ENCODE assay signal across 15 mouse cellular contexts in the genomic region with DNA sequence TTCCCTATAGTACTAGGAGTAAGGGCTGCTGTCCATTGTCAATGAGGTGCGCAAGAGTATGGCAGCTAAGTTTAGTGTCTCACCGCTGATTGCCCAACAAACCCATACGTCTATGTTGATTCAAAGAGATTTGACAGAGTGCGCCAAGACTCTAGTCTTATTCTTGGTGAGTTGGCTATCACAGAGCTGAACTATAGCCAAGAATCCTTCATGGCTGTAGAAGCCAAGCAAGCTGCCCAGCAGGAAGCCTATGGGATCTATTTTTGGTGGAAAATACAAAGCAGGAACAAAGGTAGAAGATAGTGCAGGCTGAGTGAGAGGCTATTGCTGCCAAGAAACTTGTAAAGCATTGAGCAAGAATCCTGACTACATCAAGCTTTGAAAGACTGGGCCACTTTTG.
DNase-seq lines count a peak whose midpoint lies in the region; ATAC-seq lines count a peak whose summit lies in the region.
"Had no signal": no experiment of that assay in that cellular context is flagged by ENCODE, and none has a peak within 500 bp of the region (broad histone marks: within the 10 kb centered on the region; RNA-seq: fewer than 3 reads in every experiment).

No protein-coding gene starts in this region.

- no peak for DNase-seq in cerebellum, postnatal 4 days (ENCODE audit: low spot score in 2 of 2)
- DNase-seq in left cerebral cortex, postnatal 4 days, result peak; percentile 6
- no peak for DNase-seq in left cerebral cortex, postnatal 36 days (ENCODE audit: low spot score in 2 of 2)
- DNase-seq in cerebellum, postnatal 10 days, result peak; percentile 51 to 63
- DNase-seq in adrenal gland, adult 2 months, result no peak
- no peak for DNase-seq in urinary bladder, postnatal 14 days (ENCODE audit: low spot score)
- DNase-seq: adrenal gland, postnatal 14 days; gastrocnemius, postnatal 36 days; kidney, adult 8-10 months; kidney, postnatal 14 days; right cerebral cortex, postnatal 25 days had no signal

- ATAC-seq in cerebellum, adult (ENCODE audit: insufficient number of reproducible peaks, low FRiP score, low TSS enrichment), result peak; percentile 82
- no peak for ATAC-seq in megakaryocyte-erythroid progenitor cell, adult 5-6 weeks (replicated peaks; ENCODE audit: low FRiP score, low TSS enrichment, poor library complexity, severe bottlenecking)
- ATAC-seq: hindbrain, embryonic 16.5 days; intestine, embryonic 15.5 days had no signal

- intact Hi-C loops in left cerebral cortex, postnatal 4 days (cut with DNase I), result no loop called here
- intact Hi-C loops in left cerebral cortex, postnatal 36 days (cut with DNase I), result no loop called here

Comparison
In these comparisons a context has a peak if more than half of its experiments do, and no peak if none do; other contexts are left out.
1. DNase-seq: peak in left cerebral cortex, postnatal 4 days (single experiment) and cerebellum, postnatal 10 days (2 of 2); none in cerebellum, postnatal 4 days (0 of 2), left cerebral cortex, postnatal 36 days (0 of 2), adrenal gland, adult 2 months (single experiment) and urinary bladder, postnatal 14 days (single experiment).